Mouse (Mus musculus) midbrain, embryonic 15.5 days (tissue): ENCODE data around the gene Gm973. TPM values are rescaled to one million over a fixed set of nuclear protein-coding genes. Genes with fewer than 3 reads are reported as not detected.

Source experiments
- ATAC-seq: fragments of 200-750 bp; cut with Nextera tagmentation; replicated peaks from 2 replicates; pipeline ENCODE4 v1.8.0; 2017; ENCODE audit warnings: moderate TSS enrichment
- H3K27ac ChIP-seq: fragments of 300-500 bp; sonication (generic); 2 replicates; pipeline ENCODE4 v1.5.1; 2015; ENCODE audit warnings: mild to moderate bottlenecking, inconsistent platforms
- H3K27me3 ChIP-seq: fragments of 300-500 bp; sonication (generic); replicated peaks from 2 replicates; pipeline ENCODE4 v1.6.1; 2015; ENCODE audit warnings: inconsistent platforms
- H3K36me3 ChIP-seq: fragments of 300-500 bp; sonication (generic); replicated peaks from 2 replicates; pipeline ENCODE4 v1.6.1; 2015; ENCODE audit warnings: inconsistent platforms
- H3K4me1 ChIP-seq: fragments of 300-500 bp; sonication (generic); 2 replicates; pipeline ENCODE4 v1.6.1; 2015; ENCODE audit warnings: inconsistent platforms
- H3K4me2 ChIP-seq: fragments of 300-500 bp; sonication (generic); 2 replicates; pipeline ENCODE4 v1.6.1; 2015; ENCODE audit warnings: inconsistent platforms, mild to moderate bottlenecking, moderate library complexity
- H3K4me3 ChIP-seq: fragments of 300-500 bp; sonication (generic); 2 replicates; pipeline ENCODE4 v1.5.1; 2015; ENCODE audit warnings: mild to moderate bottlenecking, inconsistent platforms
- H3K9ac ChIP-seq: fragments of 300-500 bp; sonication (generic); 2 replicates; pipeline ENCODE4 v1.6.1; 2015; ENCODE audit warnings: mild to moderate bottlenecking, inconsistent platforms
- H3K9me3 ChIP-seq: fragments of 300-500 bp; sonication (generic); 2 replicates; pipeline ENCODE4 v1.6.1; 2016; ENCODE audit warnings: inconsistent platforms
- WGBS: fragments of 180-500 bp; shearing (Covaris S2); methylation state at CpG from one replicate; pipeline ENCODE4 v1.1.7; 2015; ENCODE audit warnings: mixed read lengths; 5-methylcytosine and 5-hydroxymethylcytosine counted together
- polyA plus RNA-seq: library from polyadenylated mRNA; unstranded; fragments of >200 nt; fragmentation: Nextera tagmentation; extraction: Ambion mirVana; gene quantifications from 2 replicates; pipeline ENCODE4 v1.2.1, GENCODE M21; 2015

The Gm973 gene
- polyA plus RNA-seq, 1 experiment from 2014 or later: 10.9 TPM

DNA sequence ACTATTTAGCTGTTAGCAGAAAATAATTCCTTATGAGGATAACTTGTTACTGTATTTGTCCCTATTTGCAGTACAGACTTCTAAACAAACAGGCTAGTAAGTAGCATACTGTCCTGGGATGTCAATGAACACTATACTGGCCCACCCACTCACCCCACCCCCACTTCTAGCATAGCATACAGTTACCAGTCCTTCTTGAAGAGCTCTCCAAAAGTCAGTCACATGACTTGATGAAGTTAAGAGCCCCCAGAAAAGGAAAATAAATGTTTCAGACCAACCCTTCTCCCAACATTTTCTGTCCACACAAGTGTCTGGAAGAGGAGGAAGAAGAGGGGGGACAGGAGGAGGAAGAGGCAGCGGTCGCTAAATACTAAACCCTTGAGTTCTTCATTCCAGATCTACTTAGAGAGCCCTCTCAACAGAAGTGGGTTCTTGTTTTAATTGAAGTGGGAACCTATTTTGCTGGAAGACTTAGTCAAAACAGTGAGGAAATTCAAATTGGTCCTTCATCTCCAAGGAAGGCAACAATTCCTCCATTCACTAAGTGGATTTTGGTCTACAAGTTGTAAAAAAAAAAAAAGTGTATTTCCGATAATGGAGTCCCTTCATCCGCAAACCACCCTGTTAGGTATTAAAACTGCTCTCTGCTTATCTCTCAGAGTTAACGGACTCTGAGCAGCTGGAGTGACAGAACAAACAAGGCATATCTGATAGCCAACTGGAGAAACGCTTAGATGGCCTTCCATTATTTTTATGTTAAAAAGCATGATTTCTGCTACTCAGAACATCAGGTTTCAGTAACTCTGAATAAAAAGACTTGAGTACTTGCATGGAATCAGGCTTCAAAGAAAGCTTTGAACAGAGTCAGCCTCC, 18.1 kb upstream of the Gm973 start:
- H3K4me1 ChIP-seq: no peaks in the 10 kb centered on the region
- ATAC-seq: no peak
- no peak overlapping the region for H3K9ac ChIP-seq
- H3K9me3 ChIP-seq: no peaks in the 10 kb centered on the region
- H3K27me3 ChIP-seq: no peaks in the 10 kb centered on the region
- H3K4me3 ChIP-seq: no peak overlapping the region
- WGBS: 72% methylated on average over 6 of the region's 6 CpGs
- H3K27ac ChIP-seq: no peak overlapping the region
- H3K36me3 ChIP-seq: no peaks in the 10 kb centered on the region
- H3K4me2 ChIP-seq: no peak overlapping the region

DNA sequence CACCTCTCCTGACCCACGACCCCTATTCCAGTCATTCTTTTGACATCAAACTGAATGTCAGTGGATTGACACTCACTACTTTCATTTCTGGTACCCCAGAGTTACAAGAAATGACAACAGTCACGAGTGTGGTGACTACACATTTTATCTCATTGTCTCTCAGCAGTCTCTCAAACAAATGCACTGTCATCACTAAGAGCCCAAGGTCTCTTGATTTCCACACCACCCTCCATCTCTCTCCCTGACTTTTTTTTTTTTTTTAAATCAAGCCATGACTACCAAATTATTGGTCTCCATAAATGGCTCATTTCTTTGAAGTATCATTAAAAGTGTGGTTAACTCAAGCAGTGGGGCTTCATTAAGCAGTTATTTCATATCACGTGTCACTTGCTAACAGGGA, 16.7 kb upstream of the Gm973 start:
- no peaks in the 10 kb centered on the region for H3K9me3 ChIP-seq
- H3K4me1 ChIP-seq: no peaks in the 10 kb centered on the region
- no peak overlapping the region for H3K4me2 ChIP-seq
- no peaks in the 10 kb centered on the region for H3K36me3 ChIP-seq
- no peak for ATAC-seq
- no peak overlapping the region for H3K9ac ChIP-seq
- no peak overlapping the region for H3K27ac ChIP-seq
- no peak overlapping the region for H3K4me3 ChIP-seq
- no peaks in the 10 kb centered on the region for H3K27me3 ChIP-seq
- 88% methylated on average over 3 of the region's 3 CpGs for whole genome bisulfite sequencing

DNA sequence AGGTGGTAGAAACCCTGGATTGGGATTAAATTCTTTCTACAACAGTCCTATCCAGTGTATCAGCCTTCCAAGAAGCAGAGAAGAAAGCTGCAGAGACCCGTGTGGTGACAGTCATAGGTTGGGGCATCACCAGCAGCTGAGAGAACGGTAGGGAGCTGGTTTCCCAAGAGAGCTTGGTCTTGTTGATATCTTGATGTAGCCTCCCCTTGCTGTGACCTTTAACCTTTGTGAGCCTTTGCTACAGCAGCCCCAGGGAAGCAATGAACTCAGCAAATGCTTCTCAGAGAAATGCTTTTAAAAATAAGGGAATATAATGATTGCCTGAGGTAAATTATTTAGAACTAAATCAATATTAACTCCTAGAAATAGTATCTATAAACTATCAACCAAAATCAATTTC, 13.7 kb upstream of the Gm973 start:
- no peak for ATAC-seq

DNA sequence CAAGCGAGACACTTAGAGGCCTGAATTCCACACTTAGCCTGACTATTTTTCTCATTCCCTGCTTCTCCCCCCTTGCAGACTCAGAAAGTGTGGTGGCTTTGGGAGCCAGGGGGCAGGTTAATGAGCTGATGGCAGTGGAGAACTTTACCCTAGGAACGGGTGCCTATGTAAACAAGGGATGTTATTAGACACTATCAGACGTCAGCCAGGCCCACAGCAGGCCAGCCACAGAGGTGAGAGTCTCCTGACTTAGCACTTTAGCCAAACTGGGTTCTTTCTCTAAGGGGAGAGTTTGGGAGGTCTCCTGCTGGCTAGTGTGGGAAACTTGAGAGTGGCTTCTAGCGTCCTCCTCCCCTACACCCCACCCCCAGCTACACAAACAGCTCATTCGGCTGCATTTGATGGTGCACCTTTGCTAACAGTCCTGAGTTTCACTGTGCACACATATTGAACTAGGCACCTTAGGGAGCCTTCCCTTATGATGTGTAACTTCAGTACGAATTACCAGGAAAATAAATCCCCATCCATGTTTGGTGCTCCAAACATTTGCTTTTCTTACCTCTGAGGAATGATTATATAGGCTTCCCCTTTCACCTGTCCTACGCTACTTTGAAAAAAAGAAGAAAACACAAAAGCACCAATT, 12.3 kb upstream of the Gm973 start:
- Histone ChIP-seq H3K9ac (no peak overlapping the region), H3K4me1 (no peaks in the 10 kb centered on the region), H3K9me3 (no peaks in the 10 kb centered on the region), H3K27me3 (no peaks in the 10 kb centered on the region), H3K27ac (no peak overlapping the region), H3K4me3 (no peak overlapping the region), H3K4me2 (no peak overlapping the region), H3K36me3 (no peaks in the 10 kb centered on the region)
- no peak for ATAC-seq
- WGBS: 67% methylated on average over 7 of the region's 7 CpGs

More for the DNA sequence above, 13.7 kb upstream of the Gm973 start:
- Histone ChIP-seq H3K27me3 (no peaks in the 10 kb centered on the region), H3K9me3 (no peaks in the 10 kb centered on the region), H3K4me2 (no peak overlapping the region), H3K4me3 (no peak overlapping the region), H3K27ac (no peak overlapping the region), H3K9ac (no peak overlapping the region), H3K36me3 (no peaks in the 10 kb centered on the region), H3K4me1 (no peaks in the 10 kb centered on the region)
- 81% methylated on average over 2 of the region's 2 CpGs for WGBS

DNA sequence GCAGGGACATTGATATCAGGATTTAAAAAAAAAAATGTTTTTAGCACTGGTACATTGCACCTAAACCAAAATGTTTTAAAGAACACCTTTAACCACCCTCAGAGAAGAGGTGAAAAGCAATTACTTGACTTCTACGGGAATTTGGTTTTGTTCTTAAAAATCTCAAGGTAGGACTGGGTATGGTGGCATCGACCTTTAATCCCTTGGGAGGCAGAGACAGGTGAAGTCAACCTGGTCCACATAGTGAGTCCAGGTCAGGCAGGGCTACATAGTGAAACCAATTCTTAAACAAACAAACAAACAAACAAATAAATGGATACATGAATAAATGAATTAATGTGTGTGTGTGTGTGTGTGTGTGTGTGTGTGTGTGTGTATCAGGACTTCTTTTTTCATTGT, 11.8 kb upstream of the Gm973 start:
- Histone ChIP-seq H3K4me3 (no peak overlapping the region), H3K36me3 (no peaks in the 10 kb centered on the region), H3K27me3 (no peaks in the 10 kb centered on the region), H3K9me3 (no peaks in the 10 kb centered on the region), H3K4me2 (no peak overlapping the region), H3K4me1 (no peaks in the 10 kb centered on the region), H3K27ac (no peak overlapping the region), H3K9ac (no peak overlapping the region)
- 78% methylated on average over 2 of the region's 2 CpGs for WGBS
- no peak for ATAC-seq

DNA sequence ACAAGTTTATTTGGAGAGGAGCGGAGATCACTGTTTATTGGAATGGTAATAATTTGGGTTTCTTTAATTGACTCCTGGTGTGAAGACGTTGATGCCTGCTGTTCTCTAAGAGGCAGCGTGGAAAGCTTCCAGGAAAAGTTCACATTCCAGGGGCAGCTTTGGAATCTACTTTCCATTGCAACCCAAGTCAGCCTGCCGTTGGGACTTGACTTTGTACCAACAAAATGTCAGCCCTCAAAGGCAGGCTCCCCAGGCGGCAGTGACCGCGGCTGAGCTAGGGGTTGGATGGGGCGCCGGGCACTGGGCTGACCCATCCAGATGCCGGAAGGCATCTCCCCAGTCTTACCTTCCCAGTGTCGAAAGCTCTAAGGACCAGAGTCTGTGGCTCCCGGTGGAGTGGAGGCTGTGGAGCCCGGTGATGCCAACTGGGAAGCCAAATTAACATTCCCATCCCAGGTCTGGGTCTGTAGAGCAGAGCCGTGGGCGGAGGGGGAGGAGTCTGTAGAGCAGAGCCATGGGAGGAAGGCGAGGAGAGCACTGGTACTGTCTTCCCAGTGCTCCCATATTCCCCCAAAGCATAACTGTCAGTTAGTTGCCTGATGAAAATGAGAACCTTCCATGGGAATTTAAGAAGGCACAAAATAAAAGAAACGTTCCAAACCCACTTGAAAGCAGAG, 7.5 kb upstream of the Gm973 start:
- ATAC-seq: no peak
- Histone ChIP-seq H3K27me3 (no peaks in the 10 kb centered on the region), H3K4me3 (no peak overlapping the region), H3K4me1 (no peaks in the 10 kb centered on the region), H3K9ac (no peak overlapping the region), H3K9me3 (no peaks in the 10 kb centered on the region), H3K36me3 (no peaks in the 10 kb centered on the region), H3K4me2 (no peak overlapping the region), H3K27ac (no peak overlapping the region)
- 34% methylated on average over 17 of the region's 17 CpGs for WGBS

DNA sequence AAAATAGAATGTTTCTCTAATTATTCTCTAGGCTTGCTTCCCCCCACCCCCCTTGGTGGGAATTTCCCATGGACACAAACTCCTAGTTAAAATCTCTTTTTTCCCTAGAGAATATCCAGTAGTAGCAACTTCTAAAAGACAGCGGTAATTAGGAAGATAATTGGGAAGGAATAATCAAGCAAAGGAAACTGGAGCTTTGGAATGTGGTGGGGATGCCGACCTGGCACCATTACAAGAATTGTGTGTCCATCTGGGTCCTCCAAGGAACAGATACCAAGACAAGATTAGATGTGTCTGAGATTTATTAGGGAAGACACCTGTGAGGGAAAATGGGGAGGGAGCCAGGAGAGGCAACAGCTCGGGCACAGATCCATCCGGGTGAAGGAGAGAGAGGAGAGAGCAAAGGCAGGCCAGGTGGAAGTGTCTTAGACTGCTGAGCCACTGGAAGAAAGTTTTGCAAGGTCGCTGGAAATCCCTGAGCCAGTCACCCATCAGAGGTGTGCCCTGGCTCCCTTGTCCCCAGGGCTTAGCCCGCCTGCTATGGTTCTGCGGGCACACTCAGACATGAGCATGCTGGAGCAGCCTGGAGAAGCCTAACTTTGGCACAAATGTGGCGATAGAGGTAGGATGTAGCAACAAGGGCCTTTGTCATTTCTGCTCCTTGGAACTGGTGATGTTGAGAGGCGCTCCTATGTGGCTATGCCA, 4.3 kb upstream of the Gm973 start:
- Histone ChIP-seq H3K36me3 (no peaks in the 10 kb centered on the region), H3K4me3 (no peak overlapping the region), H3K4me1 (peaks cover 16% of the 10 kb centered on the region), H3K9ac (no peak overlapping the region), H3K27ac (no peak overlapping the region), H3K27me3 (no peaks in the 10 kb centered on the region), H3K9me3 (no peaks in the 10 kb centered on the region), H3K4me2 (no peak overlapping the region)
- ATAC-seq: no peak
- 66% methylated on average over 9 of the region's 9 CpGs for WGBS

DNA sequence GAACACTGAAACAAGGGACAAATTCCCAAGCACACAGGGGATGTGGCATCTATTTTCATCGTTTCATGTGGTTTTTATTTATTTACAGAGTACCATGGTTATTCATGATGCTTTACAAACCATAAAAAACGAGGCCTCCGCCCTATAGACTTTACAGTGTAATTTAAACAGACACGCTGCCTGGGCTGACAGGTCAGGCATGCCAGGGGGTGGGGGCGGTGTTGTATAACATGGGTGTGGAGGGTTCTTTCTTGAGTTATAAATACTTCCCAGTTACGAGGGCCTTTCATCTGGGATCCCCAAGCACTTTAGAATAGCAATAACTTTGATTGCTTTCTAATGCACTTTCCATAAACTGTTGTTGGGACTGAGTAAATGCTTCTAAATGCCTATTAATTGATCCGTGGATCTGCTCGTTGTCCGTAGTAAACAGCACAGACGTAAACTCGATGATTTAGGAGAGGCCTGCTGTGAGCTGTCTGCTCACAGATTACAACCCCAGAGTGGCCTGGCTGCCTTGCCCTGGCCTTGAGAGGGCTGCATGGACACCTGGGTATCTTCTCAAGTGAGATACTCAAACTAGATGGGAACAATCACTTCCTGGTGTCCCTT, 4.3 kb downstream of the Gm973 start:
- H3K4me2 ChIP-seq: no peak overlapping the region
- WGBS: 55% methylated on average over 11 of the region's 11 CpGs
- H3K36me3 ChIP-seq: no peaks in the 10 kb centered on the region
- H3K27ac ChIP-seq: no peak overlapping the region
- H3K4me1 ChIP-seq: peaks cover 34% of the 10 kb centered on the region
- no peaks in the 10 kb centered on the region for H3K27me3 ChIP-seq
- no peak overlapping the region for H3K9ac ChIP-seq
- H3K4me3 ChIP-seq: no peak overlapping the region
- H3K9me3 ChIP-seq: no peaks in the 10 kb centered on the region
- no peak for ATAC-seq

DNA sequence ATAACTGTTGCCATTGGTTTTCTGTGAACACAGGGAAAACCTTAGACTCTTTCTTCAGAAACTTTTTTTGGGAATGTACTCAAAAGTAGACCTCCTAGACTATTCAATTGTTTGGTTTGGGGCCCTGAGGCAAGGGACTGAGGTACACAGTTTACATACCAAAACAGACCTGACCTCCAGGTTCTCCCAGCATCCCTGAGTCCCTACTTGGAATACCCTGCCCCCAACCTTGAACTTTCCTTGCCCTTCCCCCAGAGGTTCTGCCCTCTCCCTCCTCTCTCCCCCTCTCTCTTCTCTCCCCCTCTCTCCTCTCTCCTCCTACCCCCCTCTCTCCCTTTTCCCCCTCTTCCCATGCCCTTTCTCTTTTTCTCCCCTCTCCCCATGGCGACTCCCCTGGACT, 6.4 kb downstream of the Gm973 start:
- ATAC-seq: no peak

DNA sequence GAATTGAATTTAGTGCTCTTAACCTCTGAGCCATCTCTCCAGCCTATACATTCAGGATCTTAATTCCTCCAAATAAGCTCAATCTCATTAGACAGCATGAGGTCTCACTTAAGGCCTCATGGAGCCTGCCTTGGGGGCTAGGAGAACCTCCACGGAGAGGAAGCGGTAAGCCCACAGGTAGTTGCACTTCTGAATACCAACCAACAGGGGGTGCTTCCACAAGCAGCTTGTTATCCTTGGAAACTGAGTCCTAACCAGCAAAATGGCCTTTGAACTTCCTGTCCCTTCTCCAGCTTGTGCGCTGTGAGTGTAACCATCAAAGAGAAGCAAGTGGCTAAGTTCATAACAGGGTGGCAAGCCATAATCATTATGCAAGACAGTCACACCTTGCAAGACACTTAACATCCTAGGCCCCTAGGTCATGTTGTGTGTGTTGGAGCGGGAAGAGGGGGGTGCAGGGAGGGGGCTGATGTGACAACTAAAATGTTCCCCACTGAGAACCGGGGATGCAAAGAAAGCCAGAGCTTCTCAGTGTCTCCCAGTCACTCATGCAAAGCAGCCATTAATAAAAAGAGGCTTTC, 7.4 kb downstream of the Gm973 start:
- Histone ChIP-seq H3K9ac (no peak overlapping the region), H3K4me1 (peaks cover 12% of the 10 kb centered on the region), H3K27ac (0 out of 2 replicates have a peak overlapping the region, but pooled peaks have one; percentile 1), H3K27me3 (no peaks in the 10 kb centered on the region), H3K9me3 (no peaks in the 10 kb centered on the region), H3K36me3 (no peaks in the 10 kb centered on the region), H3K4me3 (no peak overlapping the region), H3K4me2 (no peak overlapping the region)
- 36% methylated on average over 5 of the region's 5 CpGs for WGBS
- no peak for ATAC-seq

More for the DNA sequence above, 6.4 kb downstream of the Gm973 start:
- Histone ChIP-seq H3K9me3 (no peaks in the 10 kb centered on the region), H3K9ac (no peak overlapping the region), H3K4me3 (no peak overlapping the region), H3K4me2 (no peak overlapping the region), H3K27me3 (no peaks in the 10 kb centered on the region), H3K27ac (no peak overlapping the region), H3K36me3 (no peaks in the 10 kb centered on the region), H3K4me1 (peaks cover 14% of the 10 kb centered on the region)
- 56% methylated on average over 1 of the region's 1 CpGs for WGBS

DNA sequence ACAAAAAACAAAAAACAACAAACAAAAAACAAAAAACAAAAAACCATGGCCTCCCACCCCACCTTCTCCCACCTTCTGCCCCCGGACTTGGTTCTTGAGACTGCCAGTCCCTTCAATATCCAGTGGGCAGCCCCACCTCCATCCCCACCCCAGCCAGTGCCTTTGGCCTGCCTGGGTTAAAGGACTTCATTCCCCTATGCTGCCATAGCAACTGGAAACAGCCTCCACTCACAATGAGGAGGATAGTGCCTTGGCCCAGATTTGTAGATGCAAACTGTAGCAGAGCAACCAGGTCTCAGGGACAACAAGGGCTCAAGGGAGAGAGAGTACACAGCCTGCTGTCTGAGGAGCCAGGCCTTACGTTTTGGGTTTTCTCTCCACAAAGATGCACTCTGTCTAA, 8.0 kb downstream of the Gm973 start:
- Histone ChIP-seq H3K36me3 (no peaks in the 10 kb centered on the region), H3K4me2 (no peak overlapping the region), H3K9me3 (no peaks in the 10 kb centered on the region), H3K4me1 (peaks cover 12% of the 10 kb centered on the region), H3K4me3 (no peak overlapping the region), H3K27ac (no peak overlapping the region), H3K27me3 (no peaks in the 10 kb centered on the region), H3K9ac (no peak overlapping the region)
- WGBS: 12% methylated on average over 2 of the region's 2 CpGs
- ATAC-seq: peak; percentile 88
